8 mouse cellular contexts compared by ENCODE assay signal in the genomic region with DNA sequence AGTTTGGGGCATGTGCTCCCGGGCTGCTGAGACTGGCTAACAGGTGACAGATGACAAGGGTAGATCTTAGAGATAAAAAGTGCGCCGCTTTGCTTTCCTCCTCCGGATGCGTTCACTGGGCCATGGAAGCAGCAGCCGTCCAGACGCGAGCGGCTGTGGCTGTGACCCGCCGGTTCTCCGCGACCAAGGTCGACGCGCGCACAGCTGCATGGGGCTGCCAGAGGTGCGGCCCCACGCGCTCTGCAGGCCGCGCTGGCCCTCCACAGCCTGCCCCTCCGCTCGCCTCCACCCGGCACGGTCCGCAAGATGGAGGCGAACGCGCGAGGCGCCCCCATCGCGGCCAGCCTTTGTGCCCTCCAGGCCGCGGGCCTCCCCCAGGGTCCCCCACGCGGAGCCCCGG. TPM values are rescaled to one million over a fixed set of nuclear protein-coding genes. Genes with fewer than 3 reads are reported as not detected.
A peak's percentile ranks its signal among the peaks of the same experiment; 100 is the strongest.
DNase-seq lines count a peak whose midpoint lies in the region; ATAC-seq and TF ChIP-seq lines count a peak whose summit lies in the region.

No protein-coding gene starts in this region.

- peak overlapping the region; percentile 60 for H3K4me3 ChIP-seq in thymus, adult 2 months (ENCODE audit: control insufficient read depth, insufficient read depth, low read length)
- peak overlapping the region; percentile 92 for H3K4me3 ChIP-seq in hindbrain, embryonic 12.5 days
- H3K4me3 ChIP-seq in liver, embryonic 16.5 days (ENCODE audit: low read depth, low read length) = peak overlapping the region; percentile 84
- H3K4me3 ChIP-seq in stomach, postnatal 0 days (ENCODE audit: low read depth, low read length) = peak overlapping the region; percentile 94

- H3K27ac ChIP-seq in thymus, adult 2 months (ENCODE audit: control insufficient read depth, insufficient read depth, low read length) = no peak overlapping the region
- H3K27ac ChIP-seq in hindbrain, embryonic 12.5 days = peak overlapping the region; percentile 87
- H3K27ac ChIP-seq in liver, embryonic 16.5 days (ENCODE audit: low read length) = peak overlapping the region; percentile 75
- H3K27ac ChIP-seq in stomach, postnatal 0 days (replicated peaks) = peak overlapping the region; percentile 89

- no peak for TF ChIP-seq EP300 in stomach, postnatal 0 days (optimal IDR thresholded peaks at IDR 0.05)

- TF ChIP-seq POLR2A in thymus, adult 2 months (IDR thresholded peaks at IDR 0.05; ENCODE audit: control insufficient read depth, extremely low read depth, insufficient read depth, low read length, poor library complexity) = no peak

- DNase-seq in frontal cortex, adult 2 months (ENCODE audit: extremely low spot score in 1 of 2, low spot score in 1 of 2) = no peak
- DNase-seq in thymus, adult 2 months = no peak
- DNase-seq in thymus, postnatal 4 days = no peak
- no peak for DNase-seq in stomach, postnatal 0 days (ENCODE audit: low spot score)
- DNase-seq in cerebellum, adult 11 months = no peak

- peaks cover 6% of the 10 kb centered on the region; the same call in 1 of the 2 replicates for H3K9me3 ChIP-seq in hindbrain, embryonic 12.5 days (replicated peaks)
- H3K9me3 ChIP-seq in liver, embryonic 16.5 days (replicated peaks; ENCODE audit: control insufficient read depth, low read length) = no peaks in the 10 kb centered on the region
- no peaks in the 10 kb centered on the region for H3K9me3 ChIP-seq in stomach, postnatal 0 days (ENCODE audit: control insufficient read depth, low read length)

- under 1% methylated on average over 39 of the region's 39 CpGs for WGBS in thymus, adult 2 months
- WGBS in hindbrain, embryonic 12.5 days = 1% methylated on average over 38 of the region's 39 CpGs
- under 1% methylated on average over 39 of the region's 39 CpGs for WGBS in liver, embryonic 16.5 days (ENCODE audit: insufficient replicate concordance)
- WGBS in stomach, postnatal 0 days = under 1% methylated on average over 33 of the region's 39 CpGs

- H3K9ac ChIP-seq in hindbrain, embryonic 12.5 days = peak overlapping the region; percentile 92
- peak overlapping the region; percentile 88 for H3K9ac ChIP-seq in liver, embryonic 16.5 days (ENCODE audit: low read depth, low read length)
- H3K9ac ChIP-seq in stomach, postnatal 0 days (ENCODE audit: low read length) = peak overlapping the region; percentile 94

- H3K36me3 ChIP-seq in thymus, adult 2 months (ENCODE audit: control insufficient read depth, insufficient read depth, low read length) = no peaks in the 10 kb centered on the region
- peaks cover 8% of the 10 kb centered on the region for H3K36me3 ChIP-seq in hindbrain, embryonic 12.5 days
- H3K36me3 ChIP-seq in liver, embryonic 16.5 days (ENCODE audit: control insufficient read depth, insufficient read depth) = no peaks in the 10 kb centered on the region
- no peaks in the 10 kb centered on the region for H3K36me3 ChIP-seq in stomach, postnatal 0 days (ENCODE audit: control insufficient read depth, insufficient read depth, low read length)

- no peaks in the 10 kb centered on the region for H3K27me3 ChIP-seq in thymus, adult 2 months (ENCODE audit: control insufficient read depth, insufficient read depth, low read length)
- H3K27me3 ChIP-seq in hindbrain, embryonic 12.5 days = no peaks in the 10 kb centered on the region
- no peaks in the 10 kb centered on the region for H3K27me3 ChIP-seq in liver, embryonic 16.5 days (ENCODE audit: control insufficient read depth, insufficient read depth, low read depth, low read length)
- H3K27me3 ChIP-seq in stomach, postnatal 0 days (ENCODE audit: control insufficient read depth, insufficient read depth, low read length) = no peaks in the 10 kb centered on the region

- H3K4me1 ChIP-seq in thymus, adult 2 months (replicated peaks; ENCODE audit: control insufficient read depth, insufficient read depth, low read length) = peaks cover 10% of the 10 kb centered on the region
- H3K4me1 ChIP-seq in hindbrain, embryonic 12.5 days = peaks cover 32% of the 10 kb centered on the region
- peaks cover 34% of the 10 kb centered on the region for H3K4me1 ChIP-seq in liver, embryonic 16.5 days (ENCODE audit: control insufficient read depth, low read depth, low read length)
- H3K4me1 ChIP-seq in stomach, postnatal 0 days (replicated peaks; ENCODE audit: control insufficient read depth, insufficient read depth) = no peaks in the 10 kb centered on the region

- peak; percentile 47 for ATAC-seq in frontal cortex, adult (ENCODE audit: low TSS enrichment)
- peak; percentile 83 for ATAC-seq in hindbrain, embryonic 12.5 days (ENCODE audit: low FRiP score)
- ATAC-seq in liver, embryonic 16.5 days (ENCODE audit: low read depth) = peak; percentile 49
- ATAC-seq in stomach, postnatal 0 days (ENCODE audit: low FRiP score, low TSS enrichment) = peak; percentile 59

- no peak for TF ChIP-seq CTCF in thymus, adult 2 months (IDR thresholded peaks at IDR 0.05; ENCODE audit: borderline replicate concordance, control insufficient read depth, extremely low read depth, insufficient read depth, low read length, poor library complexity)
- no peak for TF ChIP-seq CTCF in stomach, postnatal 0 days (IDR thresholded peaks at IDR 0.05; ENCODE audit: low read depth)

- H3K4me2 ChIP-seq in hindbrain, embryonic 12.5 days (replicated peaks) = peak overlapping the region; percentile 87
- H3K4me2 ChIP-seq in liver, embryonic 16.5 days (ENCODE audit: low read depth, low read length) = peak overlapping the region; percentile 100
- H3K4me2 ChIP-seq in stomach, postnatal 0 days (replicated peaks; ENCODE audit: low read depth) = peak overlapping the region; percentile 95

RNA-seq across cellular contexts. Expression of a gene that starts 0.4 kb away (rescaled TPM):
- polyA plus RNA-seq in frontal cortex, adult 2 months (2012; rRNA removed) = 18.9 and 19.6 TPM in 2 replicates
- polyA plus RNA-seq in thymus, adult 2 months (2012; rRNA removed) = 31.6 and 33.6 TPM in 2 replicates
- polyA plus RNA-seq in hindbrain, embryonic 12.5 days (2016; fragmentation: Nextera tagmentation; extraction: Ambion mirVana) = 34.1 and 35.9 TPM in 2 replicates
- 6.8 and 7.4 TPM in 2 replicates for polyA plus RNA-seq in liver, embryonic 16.5 days (2015; fragmentation: Nextera tagmentation; extraction: Ambion mirVana)
- polyA plus RNA-seq in stomach, postnatal 0 days (2015; fragmentation: Nextera tagmentation; extraction: Ambion mirVana) = 8.4 and 8.6 TPM in 2 replicates

RNA-seq across cellular contexts. Expression of a gene that starts 47.6 kb away (rescaled TPM):
- polyA plus RNA-seq in frontal cortex, adult 2 months (2012; rRNA removed) = 210 and 221 TPM in 2 replicates
- polyA plus RNA-seq in thymus, adult 2 months (2012; rRNA removed) = 38.3 and 38.8 TPM in 2 replicates
- 271 and 302 TPM in 2 replicates for polyA plus RNA-seq in hindbrain, embryonic 12.5 days (2016; fragmentation: Nextera tagmentation; extraction: Ambion mirVana)
- 93.3 and 96.9 TPM in 2 replicates for polyA plus RNA-seq in liver, embryonic 16.5 days (2015; fragmentation: Nextera tagmentation; extraction: Ambion mirVana)
- 287 and 295 TPM in 2 replicates for polyA plus RNA-seq in stomach, postnatal 0 days (2015; fragmentation: Nextera tagmentation; extraction: Ambion mirVana)
